Mouse (Mus musculus) sigmoid colon, adult 10 weeks (tissue): ENCODE measurements around the gene Eif3c. TPM values are rescaled to one million over a fixed set of nuclear protein-coding genes. Genes with fewer than 3 reads are reported as not detected.

Experiments
- polyA plus RNA-seq: library from polyadenylated mRNA; stranded (reverse); fragments of 350-450 nt; fragmentation: Illumina TruSeq; extraction: RNeasy Lipid Tissue Mini Kit (QIAGEN cat#74804); gene quantifications from one replicate; pipeline ENCODE4 v1.2.3, GENCODE M21; 2014; ENCODE audit warnings: low read depth, low replicate concordance

Gene Eif3c
- 225 TPM for polyA plus RNA-seq

DNA sequence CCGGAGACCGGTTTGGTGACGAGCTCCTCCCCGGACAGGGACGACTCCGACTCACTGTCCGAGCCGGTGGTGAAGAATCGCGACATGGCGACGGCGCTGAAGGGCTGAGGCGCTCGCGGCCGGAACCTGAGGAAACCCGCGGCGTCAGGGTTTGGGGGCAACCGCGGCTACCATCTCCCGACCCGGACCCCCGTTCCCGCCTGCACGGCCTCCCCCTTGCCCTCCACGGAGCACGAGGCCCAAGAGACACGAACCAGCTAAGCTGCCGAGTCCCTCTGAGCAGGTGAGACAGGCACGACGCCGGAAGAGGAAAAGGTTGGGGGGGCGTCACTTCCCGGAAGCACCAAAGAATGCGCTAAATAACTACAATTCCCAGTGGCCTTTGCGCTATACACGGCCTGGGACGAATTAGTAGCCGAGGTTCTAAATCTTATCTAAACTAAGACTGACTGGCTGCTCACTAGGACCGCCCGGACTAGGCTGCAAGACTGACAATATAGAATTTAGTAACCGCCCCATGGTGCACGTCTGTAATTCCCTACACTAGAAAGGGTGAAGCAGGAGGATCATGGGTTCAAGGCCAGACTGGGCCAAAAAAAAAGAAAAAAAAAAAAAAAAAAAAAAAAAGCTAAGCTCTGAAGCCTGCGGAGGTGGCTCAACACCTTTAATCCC, at the start of gene Eif3c:
Gene Eif3c (minus strand): TSS at position 318 of the 672 bp plus-strand sequence.

DNA sequence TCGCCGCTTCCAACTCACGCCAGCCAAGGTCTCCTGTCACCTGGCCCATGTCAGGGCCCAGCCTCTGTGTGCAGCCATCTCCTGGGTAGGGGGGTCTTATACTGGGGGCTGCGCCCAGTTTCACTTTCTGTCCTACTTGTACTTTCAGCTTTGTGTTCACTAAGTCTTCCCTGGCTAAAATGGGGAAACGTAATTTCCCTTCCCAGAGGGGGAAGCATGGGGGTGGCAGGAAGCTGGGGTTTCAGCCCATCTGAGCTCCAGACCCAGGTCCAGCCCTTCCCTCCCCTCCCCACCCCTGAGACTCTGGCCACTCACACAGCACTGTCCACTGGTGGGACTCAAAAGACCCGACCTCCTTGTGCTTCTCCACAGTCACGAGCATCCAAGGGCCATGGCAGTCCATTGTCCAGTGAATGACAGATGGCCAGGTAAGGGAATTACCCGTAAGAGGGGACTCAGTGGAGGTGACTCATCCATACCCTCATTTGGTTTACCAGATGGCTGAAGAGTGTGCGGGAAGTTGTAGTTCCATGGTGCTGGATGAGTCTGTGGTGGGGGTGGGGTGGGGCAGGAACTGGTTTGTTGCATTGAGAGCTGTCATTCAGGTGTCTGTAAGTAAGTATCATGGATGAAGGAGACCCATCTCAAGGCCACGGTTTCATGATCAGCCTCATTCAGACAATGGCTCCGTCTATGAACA, 28.8 kb upstream of the Eif3c start, which contains the start of gene Il27:
Gene Il27 (minus strand): TSS at position 80 of the 700 bp plus-strand sequence.

DNA sequence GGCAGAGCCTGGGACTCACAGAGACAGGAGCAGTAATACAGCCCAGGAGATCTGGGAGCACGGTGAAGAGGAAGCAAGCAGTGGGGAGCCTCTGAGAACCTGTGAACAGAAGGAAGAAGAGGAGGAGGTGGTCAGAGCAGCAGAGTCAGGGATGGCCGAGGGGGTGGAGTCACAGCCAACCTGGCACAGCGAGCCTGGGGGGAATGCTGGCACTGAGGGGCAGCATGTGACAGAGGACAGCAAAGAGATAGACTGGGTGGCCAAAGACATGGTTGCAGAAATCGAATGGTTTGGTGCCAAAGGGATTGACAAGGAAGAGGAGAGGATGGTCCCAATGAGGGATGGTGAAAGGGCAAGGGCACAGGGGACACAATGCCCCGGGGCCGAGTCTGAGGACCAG, 19.5 kb upstream of the Eif3c start, which contains the start of gene Cln3:
Gene Cln3 (minus strand): TSS at position 101 of the 400 bp plus-strand sequence.

DNA sequence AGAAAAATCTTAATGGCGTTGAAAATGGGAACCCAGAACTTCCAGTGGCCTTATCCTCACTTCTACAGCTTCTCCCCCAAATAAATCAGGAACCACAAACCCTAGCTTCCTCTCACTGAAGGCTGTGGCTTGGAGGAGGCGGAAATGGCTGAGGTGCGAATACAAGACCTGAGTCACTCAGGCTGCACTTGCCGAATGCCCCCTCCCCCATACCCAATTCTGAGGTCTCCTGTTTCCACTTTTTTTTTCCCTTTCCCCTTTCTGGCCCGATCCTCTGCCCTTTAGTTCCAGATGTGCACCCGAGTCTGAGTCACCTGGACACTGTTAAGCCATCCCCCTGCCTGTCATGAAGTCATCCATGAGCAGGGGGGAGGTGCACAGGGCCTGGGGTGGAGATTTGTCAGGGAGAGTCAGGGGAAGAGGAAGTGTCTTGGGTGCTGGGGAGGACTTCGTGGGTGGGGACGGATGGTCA, 18.3 kb upstream of the Eif3c start, which contains the start of gene Apobr:
Gene Apobr (plus strand): TSS at position 437 of the 472 bp plus-strand sequence.

DNA sequence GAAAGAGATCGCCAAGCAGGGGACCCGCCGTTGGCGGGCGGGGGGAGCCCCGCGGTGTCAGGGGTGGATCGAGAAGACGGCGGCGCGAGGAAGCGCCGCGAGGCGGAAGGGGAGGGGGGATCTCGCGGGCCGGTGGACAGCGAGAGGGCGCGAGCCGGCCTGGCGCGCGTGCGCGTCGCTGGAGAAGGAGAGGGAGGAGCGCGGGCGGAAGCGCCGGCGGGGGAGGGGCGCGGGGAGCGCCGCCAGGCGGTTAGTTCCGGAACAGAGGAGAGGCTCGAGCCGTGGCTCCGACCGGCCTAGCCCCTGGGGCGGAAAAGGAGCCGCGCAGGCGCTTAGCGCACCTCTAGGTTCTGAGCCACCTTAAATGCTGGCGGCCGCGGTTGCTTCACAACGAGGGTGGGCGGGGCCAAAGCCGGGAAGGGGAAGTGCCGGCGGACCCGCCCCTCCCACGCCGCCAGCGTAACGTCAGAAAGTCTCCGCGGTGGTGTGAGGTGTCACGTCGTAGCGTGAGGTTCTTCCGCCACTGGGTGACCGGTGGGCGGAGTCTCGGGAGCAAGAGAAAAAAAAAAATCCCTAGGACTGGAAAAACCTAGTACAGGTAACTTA, 62.8 kb downstream of the Eif3c start, which contains the start of gene Atxn2l:
Gene Atxn2l (minus strand): TSS at position 165 of the 606 bp plus-strand sequence.

Other genes with a start within 250 kb of the Eif3c start
- 0.38 TPM for gene Lat, start 196.8 kb downstream of the Eif3c start, polyA plus RNA-seq
- 1.8 TPM for gene Spns1, start 189.0 kb downstream of the Eif3c start, polyA plus RNA-seq
- 9.4 TPM for gene Nfatc2ip, start 169.7 kb downstream of the Eif3c start, polyA plus RNA-seq
- gene Cd19, start 151.5 kb downstream of the Eif3c start, polyA plus RNA-seq, result 5.6 TPM
- 0.63 TPM for gene Rabep2, start 137.7 kb downstream of the Eif3c start, polyA plus RNA-seq
- not detected for gene Atp2a1, start 103.3 kb downstream of the Eif3c start, polyA plus RNA-seq
- gene Sh2b1, start 91.0 kb downstream of the Eif3c start, polyA plus RNA-seq, result 0.91 TPM
- gene Tufm, start 79.0 kb downstream of the Eif3c start, polyA plus RNA-seq, result 4.8 TPM
- 42.0 TPM for gene Atxn2l, start 63.0 kb downstream of the Eif3c start, polyA plus RNA-seq
- 0.22 TPM for gene Apobr, start 18.5 kb upstream of the Eif3c start, polyA plus RNA-seq
- 4.5 TPM for gene Cln3, start 19.4 kb upstream of the Eif3c start, polyA plus RNA-seq
- not detected for gene Il27, start 28.5 kb upstream of the Eif3c start, polyA plus RNA-seq
- 62.1 TPM for gene Nupr1, start 64.5 kb upstream of the Eif3c start, polyA plus RNA-seq
- gene Sgf29, start 82.9 kb upstream of the Eif3c start, polyA plus RNA-seq, result 3.5 TPM
- 841 TPM for gene Sult1a1, start 110.0 kb upstream of the Eif3c start, polyA plus RNA-seq
- gene Bola2, start 129.0 kb upstream of the Eif3c start, polyA plus RNA-seq, result 0.41 TPM
- 3.5 TPM for gene Slx1b, start 129.4 kb upstream of the Eif3c start, polyA plus RNA-seq
- 4.6 TPM for gene Coro1a, start 141.4 kb upstream of the Eif3c start, polyA plus RNA-seq
- 43.9 TPM for gene Mapk3, start 193.2 kb upstream of the Eif3c start, polyA plus RNA-seq
- gene Gdpd3, start 199.9 kb upstream of the Eif3c start, polyA plus RNA-seq, result 3.2 TPM
- 17.7 TPM for gene Ypel3, start 210.5 kb upstream of the Eif3c start, polyA plus RNA-seq
- not detected for gene Tbx6, start 215.1 kb upstream of the Eif3c start, polyA plus RNA-seq
- gene Ppp4c, start 226.1 kb upstream of the Eif3c start, polyA plus RNA-seq, result 47.0 TPM
- not detected for gene Fam57b, start 231.3 kb upstream of the Eif3c start, polyA plus RNA-seq